Mouse (Mus musculus) brain, embryonic 14.5 days (tissue): ENCODE results near the gene Cbx8. TPM values are rescaled to one million over a fixed set of nuclear protein-coding genes. Genes with fewer than 3 reads are reported as not detected.

Experiments used
- DNase-seq: peaks from one replicate; pipeline ENCODE4 v3.0.0-alpha.2; 2011; ENCODE audit warnings: low read depth
- CTCF ChIP-seq: fragments of 200-500 bp; IDR thresholded peaks from 2 replicates; pipeline ENCODE4 v1.5.1; 2012; ENCODE audit warnings: inconsistent platforms, mild to moderate bottlenecking, moderate library complexity, borderline replicate concordance; ENCODE audit not compliant: insufficient read depth, insufficient read length; ENCODE audit errors: extremely low read depth
- POLR2A ChIP-seq: fragments of 200-500 bp; IDR thresholded peaks from 2 replicates; pipeline ENCODE4 v1.6.1; 2012; ENCODE audit warnings: mild to moderate bottlenecking, inconsistent platforms, borderline replicate concordance; ENCODE audit not compliant: poor library complexity, insufficient read depth, insufficient read length, severe bottlenecking; ENCODE audit errors: extremely low read depth
- polyA plus RNA-seq: library from polyadenylated mRNA; depleted of rRNA; stranded (reverse); fragments of >200 nt; gene quantifications from 2 replicates; pipeline ENCODE4 v1.2.3, GENCODE M21; 2012

Cbx8 gene
- polyA plus RNA-seq, 1 experiment, result 10.4 TPM

- TF ChIP-seq POLR2A (peak; percentile 69), CTCF (peak; percentile 47; the same call in 1 of the 2 replicates)
- peak; percentile 99 for DNase-seq
Observed at GRCm38 (mm10) chr11:119053257-119053670, 12.5 kb upstream of the Cbx8 start.

GRCm38 (mm10) chr11:119052661-119053256, 12.0 kb upstream of the Cbx8 start:
- TF ChIP-seq CTCF (no peak), POLR2A (no peak)
- DNase-seq, result peak; percentile 77

- peak; percentile 63; the same call in 1 of the 2 replicates for TF ChIP-seq CTCF
- no peak for TF ChIP-seq POLR2A
- DNase-seq, result peak; percentile 91
Observed at GRCm38 (mm10) chr11:119051927-119052660, 11.3 kb upstream of the Cbx8 start.

- DNase-seq, result no peak
- TF ChIP-seq CTCF (no peak), POLR2A (no peak)
Observed at GRCm38 (mm10) chr11:119051426-119051825, 10.7 kb upstream of the Cbx8 start.

GRCm38 (mm10) chr11:119050361-119050760, 9.6 kb upstream of the Cbx8 start:
- TF ChIP-seq POLR2A (no peak), CTCF (no peak)
- no peak for DNase-seq

- DNase-seq, result peak; percentile 70
- TF ChIP-seq CTCF, result no peak
- TF ChIP-seq POLR2A, result no peak
Observed at GRCm38 (mm10) chr11:119048133-119048510, 7.4 kb upstream of the Cbx8 start.

- TF ChIP-seq CTCF (peak; percentile 25; the same call in 1 of the 2 replicates), POLR2A (no peak)
- peak; percentile 69 for DNase-seq
Observed at GRCm38 (mm10) chr11:119047261-119048132, 6.7 kb upstream of the Cbx8 start.

GRCm38 (mm10) chr11:119046601-119047245, 6.0 kb upstream of the Cbx8 start:
- DNase-seq, result peak; percentile 89
- TF ChIP-seq CTCF (no peak), POLR2A (no peak)

- peak; percentile 58 for DNase-seq
- TF ChIP-seq CTCF, result peak; percentile 45; the same call in 1 of the 2 replicates
- TF ChIP-seq POLR2A, result no peak
Observed at GRCm38 (mm10) chr11:119044551-119045337, 4.0 kb upstream of the Cbx8 start.

- DNase-seq, result peak; percentile 59
- TF ChIP-seq CTCF, result peak; percentile 53
- TF ChIP-seq POLR2A, result no peak
Observed at GRCm38 (mm10) chr11:119043761-119044550, 3.2 kb upstream of the Cbx8 start.

- TF ChIP-seq CTCF, result no peak
- TF ChIP-seq POLR2A, result no peak
- no peak for DNase-seq
Observed at GRCm38 (mm10) chr11:119043273-119043540, 2.4 kb upstream of the Cbx8 start.
